Mouse (Mus musculus) 416B (cell line): ENCODE data around the gene Dab1.

Experiments
- DNase-seq: peaks from one replicate; pipeline ENCODE4 v3.0.0; 2011; ENCODE audit warnings: low read depth

The Dab1 gene

DNA sequence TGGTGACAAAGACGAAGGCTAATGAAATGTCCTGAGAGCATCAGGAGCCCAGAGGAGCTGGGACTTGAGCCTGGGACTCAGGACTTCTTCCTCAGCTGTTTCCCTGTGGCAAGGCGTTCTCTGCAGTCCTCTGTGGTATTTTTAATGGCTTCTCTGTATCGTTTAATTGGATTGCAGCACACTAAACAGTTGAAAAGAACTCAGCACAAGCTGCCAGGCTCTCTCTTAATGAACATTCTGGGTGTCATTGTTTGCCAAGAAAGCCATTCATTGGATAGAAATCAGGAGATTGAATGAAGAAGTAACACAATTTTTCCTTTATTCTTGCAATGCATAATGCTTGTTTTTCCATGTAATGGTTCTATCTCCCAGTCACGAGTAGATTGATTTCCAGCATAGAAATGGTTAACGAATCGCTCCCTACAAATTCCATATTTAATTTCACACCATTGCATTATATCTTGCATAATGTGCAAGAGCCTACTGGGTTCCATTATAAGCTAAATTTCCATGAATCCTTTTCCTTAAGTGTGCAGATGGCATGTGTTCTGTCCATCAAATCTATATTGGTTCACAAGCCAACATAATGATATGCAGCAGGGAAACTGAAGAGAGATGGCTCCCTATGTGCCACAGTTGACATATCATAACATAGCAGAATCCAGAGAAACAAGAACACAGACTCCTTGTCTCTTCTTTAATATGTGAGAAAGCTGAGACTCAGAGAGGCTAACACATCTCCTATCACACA, 650.4 kb downstream of the Dab1 start:
- no peak for DNase-seq

DNA sequence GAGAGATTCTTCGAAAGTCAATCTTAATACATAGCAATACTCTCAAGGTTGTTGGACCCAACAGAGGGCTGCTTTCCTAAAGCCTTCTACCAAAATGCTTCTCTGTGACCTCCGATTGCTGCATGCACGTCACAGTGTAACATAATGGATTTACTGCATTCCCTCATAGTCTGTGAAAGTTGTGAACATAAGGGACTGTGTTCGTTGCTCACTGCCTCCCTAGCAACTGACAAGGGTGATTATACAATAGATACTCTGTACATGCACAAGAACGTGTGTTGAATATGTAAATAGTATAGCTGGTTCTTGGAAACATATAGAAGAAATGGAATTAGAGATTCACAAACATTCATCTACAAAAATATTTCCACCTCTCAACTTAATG, 651.0 kb downstream of the Dab1 start:
- no peak for DNase-seq

DNA sequence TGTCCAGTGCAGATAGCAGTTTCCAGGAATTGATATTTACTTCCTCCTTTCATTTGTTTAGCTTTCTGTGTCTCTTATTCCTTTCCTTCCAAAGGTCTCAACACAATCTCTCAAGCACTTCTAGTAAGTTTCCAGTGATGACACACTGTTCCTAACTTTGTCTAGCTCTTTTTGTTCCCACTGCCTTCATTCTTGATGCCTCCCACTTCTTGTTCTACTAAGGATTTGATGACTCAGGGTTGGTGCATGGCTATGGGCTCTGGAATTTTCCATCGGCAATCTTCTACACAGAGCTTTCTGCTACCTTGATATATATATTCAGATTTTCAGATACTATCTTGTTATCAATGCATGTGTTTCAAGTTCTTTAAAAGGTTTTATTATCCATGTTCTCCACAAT, 656.1 kb downstream of the Dab1 start:
- no peak for DNase-seq

GRCm38 (mm10) chr4:104276916-104277315, 657.8 kb downstream of the Dab1 start:
- no peak for DNase-seq

GRCm38 (mm10) chr4:104281518-104281917, 662.4 kb downstream of the Dab1 start:
- DNase-seq, result no peak

DNA sequence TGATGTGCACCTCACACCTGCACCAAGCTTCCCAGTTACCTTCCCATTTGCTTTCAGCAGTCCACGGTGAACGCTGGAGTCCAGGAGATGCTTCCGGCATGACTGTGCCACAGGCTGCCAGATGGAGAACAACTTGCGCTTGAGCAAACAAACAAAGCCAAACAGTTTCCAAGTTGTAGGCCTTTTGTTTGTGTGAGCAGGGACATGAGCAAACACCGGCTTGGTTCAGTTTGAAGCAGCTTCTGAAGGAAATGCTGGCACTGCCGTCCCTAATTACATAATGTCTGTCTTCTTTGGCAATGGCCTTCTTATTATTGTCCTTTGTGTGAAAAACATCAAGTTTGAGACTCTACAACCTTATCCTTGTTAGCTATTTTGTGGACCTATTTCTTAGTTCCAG, 664.7 kb downstream of the Dab1 start:
- DNase-seq, result no peak

DNA sequence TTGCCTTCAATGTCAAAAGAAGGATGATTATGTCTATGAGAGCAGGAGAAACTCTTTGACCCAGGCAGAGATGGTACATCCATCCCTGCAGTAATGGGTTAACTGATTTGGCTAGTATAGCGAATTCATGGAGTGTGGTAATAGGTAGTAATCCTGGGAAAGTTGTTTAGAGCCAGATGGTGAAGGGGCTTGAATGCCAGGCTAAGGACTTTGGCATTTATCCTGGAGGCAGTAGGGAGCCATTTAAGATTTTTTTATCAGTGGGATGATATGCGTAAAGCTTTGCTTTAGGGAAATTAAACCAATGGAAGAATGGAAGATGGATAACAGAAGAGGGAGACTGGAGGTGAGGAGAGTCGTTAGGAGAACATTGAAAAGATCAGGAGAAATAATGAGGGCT, 669.2 kb downstream of the Dab1 start:
- no peak for DNase-seq

- no peak for DNase-seq
These were observed 682.6 kb downstream of the Dab1 start for GRCm38 (mm10) chr4:104301764-104302163.

- no peak for DNase-seq
These were observed 684.0 kb downstream of the Dab1 start for GRCm38 (mm10) chr4:104302996-104303652.

DNA sequence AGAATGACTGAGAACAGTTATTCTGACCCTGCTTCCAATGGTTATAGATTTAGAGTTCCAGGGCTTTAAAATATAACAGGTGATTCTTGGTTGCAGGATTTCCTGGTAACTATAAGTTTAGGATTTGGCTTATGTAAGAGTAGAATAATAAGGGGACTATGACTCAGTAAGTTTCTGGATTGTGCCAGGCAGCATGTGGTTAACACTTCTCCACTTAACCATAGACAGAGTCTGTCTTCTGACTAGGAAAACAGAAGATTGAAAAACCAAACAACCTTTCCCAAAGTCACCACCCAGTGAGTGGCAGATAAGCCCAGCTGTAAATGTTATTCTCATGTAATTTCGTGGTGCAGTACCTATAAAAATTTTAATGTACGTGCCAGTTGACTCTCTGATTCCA, 688.6 kb downstream of the Dab1 start:
- DNase-seq, result no peak

GRCm38 (mm10) chr4:104326221-104326620, 707.1 kb downstream of the Dab1 start:
- no peak for DNase-seq

GRCm38 (mm10) chr4:104331896-104332295, 712.7 kb downstream of the Dab1 start:
- no peak for DNase-seq

GRCm38 (mm10) chr4:104332399-104332798, 713.2 kb downstream of the Dab1 start:
- DNase-seq, result no peak

- no peak for DNase-seq
These were observed 718.1 kb downstream of the Dab1 start for GRCm38 (mm10) chr4:104337279-104337678.

DNA sequence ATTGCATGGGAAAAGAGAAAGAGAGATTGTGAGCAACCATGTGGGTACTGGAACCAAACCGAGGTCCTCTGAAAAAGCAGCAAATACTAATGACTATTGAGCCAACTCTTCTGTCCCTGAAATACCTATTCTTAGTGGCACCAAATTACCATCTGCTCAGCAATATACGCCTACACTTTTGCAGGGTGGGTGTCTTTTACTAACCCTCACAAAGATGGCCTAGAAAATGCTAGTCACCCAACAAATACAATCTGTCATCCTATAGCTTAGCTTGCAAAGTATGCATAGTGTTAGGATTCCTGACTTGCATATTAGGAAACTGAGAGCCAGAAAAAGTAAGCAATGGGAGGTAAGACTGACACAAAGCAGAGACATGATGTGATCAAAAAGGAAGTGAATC, 719.2 kb downstream of the Dab1 start:
- no peak for DNase-seq

GRCm38 (mm10) chr4:104361345-104361744, 742.2 kb downstream of the Dab1 start:
- DNase-seq, result no peak

- DNase-seq, result no peak
These were observed 747.3 kb downstream of the Dab1 start for GRCm38 (mm10) chr4:104366491-104366890.

- no peak for DNase-seq
These were observed 748.0 kb downstream of the Dab1 start for GRCm38 (mm10) chr4:104366894-104367740.

DNA sequence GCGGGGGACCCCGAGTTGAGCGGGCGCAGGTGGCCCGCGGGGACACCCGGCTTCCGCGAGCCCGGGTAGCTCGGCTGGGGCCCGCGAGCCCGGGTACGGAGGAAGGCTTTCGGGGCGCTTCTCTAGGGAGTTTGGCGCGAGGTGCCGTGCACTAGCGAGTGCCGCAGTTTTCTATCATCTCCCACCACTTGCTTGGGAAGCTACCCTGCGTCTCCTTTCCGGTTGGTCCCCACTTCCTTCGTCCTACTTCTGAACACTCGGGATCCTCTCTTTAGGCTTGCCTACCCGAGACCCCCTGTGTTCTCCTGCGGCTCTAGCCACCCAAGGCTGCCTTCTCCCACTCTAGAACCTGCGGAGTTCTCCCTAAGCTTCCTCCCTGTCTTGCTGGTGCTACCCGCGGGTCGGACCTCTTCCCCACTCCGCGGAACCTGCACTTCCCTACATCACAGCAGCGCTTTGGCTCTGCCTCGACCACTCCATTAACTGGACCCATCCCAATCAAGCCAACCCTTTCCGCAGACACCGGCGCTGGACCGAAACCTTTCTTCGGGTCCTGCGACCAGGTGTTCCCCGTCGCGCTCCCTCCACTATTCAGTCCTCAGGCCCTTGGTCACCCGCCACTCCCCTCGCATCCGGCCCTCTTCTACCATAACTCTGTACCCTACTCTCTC, 748.7 kb downstream of the Dab1 start:
- no peak for DNase-seq

DNA sequence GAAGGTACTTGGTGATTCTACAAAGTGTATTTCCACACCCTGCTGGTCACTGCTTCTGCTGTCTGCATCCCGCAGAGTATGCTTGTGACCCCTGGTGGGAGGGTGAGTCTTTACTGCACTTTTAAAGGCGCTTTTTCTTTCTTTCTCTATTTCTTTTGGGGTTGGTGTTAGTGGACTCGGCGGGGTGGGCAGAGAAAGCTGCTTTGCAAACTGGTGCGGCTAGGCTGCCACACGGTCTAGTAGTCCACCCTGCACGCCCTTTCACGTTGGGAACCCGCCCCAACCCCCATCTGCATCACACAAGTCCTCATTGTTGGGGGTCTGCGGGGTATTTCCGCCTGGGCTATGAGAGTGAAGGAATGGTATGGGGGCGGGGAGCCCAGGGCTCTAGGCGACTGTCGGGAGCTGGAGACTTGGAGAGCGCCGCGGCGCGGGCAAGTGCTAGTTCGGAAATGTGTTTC, 749.4 kb downstream of the Dab1 start:
- DNase-seq, result no peak

DNA sequence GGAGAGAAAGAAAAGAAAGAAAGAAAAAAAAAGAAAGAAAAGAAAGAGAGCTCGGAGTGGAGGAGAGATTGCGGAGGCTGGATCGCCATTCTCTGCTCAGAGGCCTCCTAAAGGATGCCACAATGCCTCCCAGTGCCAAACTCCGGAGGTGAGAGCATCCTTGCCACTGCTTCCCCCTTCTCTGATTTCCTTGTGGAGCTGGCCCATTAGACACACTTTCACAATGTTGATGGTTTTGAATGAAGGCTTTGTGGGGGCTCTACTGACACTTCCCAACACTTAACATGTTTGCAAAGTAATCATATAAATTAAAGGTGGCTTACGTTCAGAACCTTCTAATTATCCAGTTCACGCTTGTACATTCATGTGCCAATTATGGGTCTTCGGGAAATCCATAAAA, 749.9 kb downstream of the Dab1 start:
- no peak for DNase-seq

- DNase-seq, result no peak
These were observed 752.0 kb downstream of the Dab1 start for GRCm38 (mm10) chr4:104371136-104371535.
